Mouse (Mus musculus) spleen, postnatal 14 days (tissue): ENCODE measurements around the gene 5330417C22Rik.
A peak's percentile ranks its signal among the peaks of the same experiment; 100 is the strongest.
"Not testable (repeated sequence)": the region's sequence is repeated elsewhere in the genome, so short reads cannot be mapped to it uniquely, and the experiment has no call there.

Experiments
- DNase-seq, 2 experiments: peaks; one replicate each; pipeline ENCODE4 v3.0.0; 2021 to 2022; ENCODE audit warnings: low spot score in 2 of 2

The 5330417C22Rik gene

DNA sequence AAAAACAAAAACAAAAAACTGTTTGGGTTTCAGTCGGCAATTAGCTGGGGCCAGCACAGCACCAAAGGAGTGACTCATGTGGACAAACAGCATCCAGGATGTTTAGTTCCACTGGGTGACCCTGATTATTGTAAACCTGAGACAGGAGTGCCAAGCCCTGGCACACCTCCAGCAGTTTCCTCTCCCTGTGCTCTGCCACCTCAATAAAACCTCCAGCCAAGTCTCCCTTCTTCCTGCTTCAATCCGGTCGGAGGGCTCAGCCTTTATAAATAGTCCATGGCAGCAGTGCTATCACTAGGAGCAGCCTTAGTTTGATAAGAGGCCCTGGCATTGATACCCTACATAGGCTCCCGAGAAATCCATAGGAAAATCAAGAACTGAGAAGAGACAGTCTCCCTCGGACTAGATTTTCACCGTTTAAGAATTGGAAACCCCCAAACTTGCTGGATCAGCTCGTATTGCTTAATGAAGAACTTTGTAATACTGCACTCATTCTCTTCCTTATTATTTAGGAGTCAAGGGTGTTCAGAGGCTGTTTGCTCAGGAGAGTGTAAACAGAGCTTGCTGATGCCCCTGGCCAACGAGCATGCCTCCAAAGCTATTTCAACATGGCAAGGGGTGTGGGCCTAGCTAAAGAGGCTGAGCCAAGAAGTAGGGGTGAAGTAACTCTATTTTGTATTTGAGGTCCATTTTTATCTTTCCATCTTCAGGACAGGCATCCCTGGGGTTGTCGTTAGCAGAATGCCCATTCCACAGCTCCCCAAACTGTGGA lies 3.0 kb downstream of the 5330417C22Rik start:
- no peak for DNase-seq

GRCm38 (mm10) chr3:108528489-108528888 lies 7.8 kb downstream of the 5330417C22Rik start:
- DNase-seq: no peak

GRCm38 (mm10) chr3:108523415-108523814 lies 12.9 kb downstream of the 5330417C22Rik start:
- DNase-seq: no peak

GRCm38 (mm10) chr3:108518276-108518675 lies 18.1 kb downstream of the 5330417C22Rik start:
- no peak for DNase-seq

- no peak for DNase-seq
These were observed 22.9 kb downstream of the 5330417C22Rik start for GRCm38 (mm10) chr3:108513465-108513864.

- no peak for DNase-seq
These were observed 25.4 kb downstream of the 5330417C22Rik start for GRCm38 (mm10) chr3:108510716-108511483.

- DNase-seq: no peak
These were observed 26.2 kb downstream of the 5330417C22Rik start for GRCm38 (mm10) chr3:108510156-108510555.

GRCm38 (mm10) chr3:108508745-108509474 lies 27.4 kb downstream of the 5330417C22Rik start:
- peak in 1 of 2 experiments; percentile 19 for DNase-seq

- DNase-seq: no peak
These were observed 32.4 kb downstream of the 5330417C22Rik start for GRCm38 (mm10) chr3:108503908-108504307.

DNA sequence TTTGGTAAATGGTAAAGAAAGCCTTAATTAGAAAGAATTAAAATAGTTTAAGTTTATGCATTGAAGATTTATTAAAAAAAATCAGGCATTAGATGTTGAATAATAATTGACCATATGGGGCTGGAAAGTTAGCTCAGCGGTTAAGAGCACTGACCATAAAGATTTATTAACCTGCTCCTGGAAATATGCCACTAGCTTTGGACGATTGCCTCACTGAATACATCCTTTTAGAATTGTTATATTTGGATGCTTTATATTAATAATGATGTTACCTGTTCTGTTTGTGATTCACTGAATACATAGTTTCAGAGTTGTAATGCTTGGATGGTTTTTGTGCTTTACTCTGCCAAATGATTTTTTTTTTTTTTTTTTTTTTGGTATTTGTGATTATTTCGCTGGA lies 34.9 kb downstream of the 5330417C22Rik start:
- DNase-seq: not testable (repeated sequence)

GRCm38 (mm10) chr3:108499826-108500225 lies 36.5 kb downstream of the 5330417C22Rik start:
- DNase-seq: no peak

- DNase-seq: no peak
These were observed 38.7 kb downstream of the 5330417C22Rik start for GRCm38 (mm10) chr3:108497602-108498001.

GRCm38 (mm10) chr3:108495486-108495885 lies 40.9 kb downstream of the 5330417C22Rik start:
- DNase-seq: no peak

DNA sequence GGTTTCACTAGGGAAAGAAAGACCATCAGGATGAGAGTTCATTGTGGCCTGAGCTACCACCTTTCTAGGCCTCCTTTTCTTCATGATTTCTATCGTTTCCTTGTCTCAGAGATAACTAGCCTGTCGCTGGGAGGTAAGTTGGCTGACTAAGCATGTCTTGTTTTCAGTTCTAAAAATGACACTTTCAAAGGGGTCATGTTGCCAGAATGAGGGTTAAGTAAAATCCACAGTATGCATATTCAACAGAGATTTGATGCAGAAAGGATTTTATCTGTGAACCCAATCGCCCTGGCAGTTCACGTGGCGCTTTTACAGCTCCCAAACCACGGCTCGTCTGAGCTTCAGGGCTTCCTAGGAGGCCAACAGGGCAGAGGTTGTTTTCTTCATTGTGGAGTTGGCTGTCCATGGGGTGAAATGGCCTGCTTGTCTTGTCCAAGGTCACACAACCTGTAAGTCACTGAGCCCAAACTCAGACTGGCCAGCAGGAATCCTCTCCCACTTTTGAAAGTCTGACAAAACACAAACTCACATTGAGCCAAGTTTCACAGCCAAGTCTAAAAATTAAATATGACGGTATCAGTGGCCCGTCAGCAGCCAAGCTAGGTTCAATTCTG lies 41.4 kb downstream of the 5330417C22Rik start:
- DNase-seq: no peak

DNA sequence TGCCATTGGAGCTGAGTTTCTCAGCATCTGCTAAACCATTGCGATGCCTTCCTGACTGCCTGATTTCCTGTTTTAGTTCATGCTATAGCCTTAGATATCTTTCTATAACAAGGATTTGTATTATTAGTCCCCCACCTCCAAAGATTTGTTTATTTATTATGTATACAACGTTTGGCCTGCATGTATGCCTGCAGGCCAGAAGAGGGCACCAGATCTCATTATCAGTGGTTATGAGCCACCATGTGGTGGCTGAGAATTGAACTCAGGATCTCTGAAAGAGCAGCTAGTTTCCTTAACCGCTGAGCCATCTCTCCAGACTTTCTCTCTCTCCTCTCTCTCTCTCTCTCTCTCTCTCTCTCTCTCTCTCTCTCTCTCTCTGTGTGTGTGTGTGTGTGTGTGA lies 46.4 kb downstream of the 5330417C22Rik start:
- no peak for DNase-seq

GRCm38 (mm10) chr3:108484749-108485148 lies 51.6 kb downstream of the 5330417C22Rik start:
- DNase-seq: no peak

- DNase-seq: no peak
These were observed 57.5 kb downstream of the 5330417C22Rik start for GRCm38 (mm10) chr3:108478800-108479199.

- DNase-seq: no peak
These were observed 59.3 kb downstream of the 5330417C22Rik start for GRCm38 (mm10) chr3:108476761-108477619.

DNA sequence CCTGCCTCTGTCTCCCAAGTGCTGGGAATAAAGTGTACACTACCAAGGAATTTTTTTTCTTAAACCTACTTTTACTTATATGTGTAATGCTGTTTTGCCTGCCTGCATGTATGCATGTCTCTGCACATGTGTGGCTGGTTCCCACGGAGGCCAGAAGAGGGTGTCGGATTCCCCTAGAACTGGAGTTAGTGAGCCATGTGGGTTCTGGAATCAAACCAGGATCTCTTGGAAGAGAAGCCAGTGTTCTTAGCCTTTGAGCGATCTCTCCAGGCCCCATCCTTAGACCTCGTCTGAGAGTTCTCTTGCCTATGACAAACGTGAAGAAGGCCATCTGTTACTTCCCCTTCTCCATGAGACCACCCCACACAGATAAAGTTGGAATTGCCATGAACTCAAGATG lies 60.8 kb downstream of the 5330417C22Rik start:
- no peak for DNase-seq

- DNase-seq: no peak
These were observed 61.4 kb downstream of the 5330417C22Rik start for GRCm38 (mm10) chr3:108474969-108475368.

- DNase-seq: no peak
These were observed 68.6 kb downstream of the 5330417C22Rik start for GRCm38 (mm10) chr3:108467760-108468159.
